Mouse (Mus musculus) monocyte, adult 5-6 weeks (primary cell): Measurements from ENCODE around the gene Itpka. TPM values are rescaled to one million over a fixed set of nuclear protein-coding genes. Genes with fewer than 3 reads are reported as not detected.
A peak's percentile ranks its signal among the peaks of the same experiment; 100 is the strongest.
"Not testable (repeated sequence)": the region's sequence is repeated elsewhere in the genome, so short reads cannot be mapped to it uniquely, and the experiment has no call there.

Experiments
- ATAC-seq: fragments of 153-309, 156-312 bp; replicated peaks from 2 replicates; pipeline ENCODE4 v1.8.0; 2017; ENCODE audit warnings: mild to moderate bottlenecking; ENCODE audit not compliant: low TSS enrichment, insufficient number of reproducible peaks, severe bottlenecking, poor library complexity, low FRiP score
- total RNA-seq: library from RNA; stranded (forward); fragments of 200-1000, 200-491, 200-594 nt; gene quantifications from 3 replicates; pipeline ENCODE4 v1.2.3, GENCODE M21; 2017

Itpka gene
- total RNA-seq = 0.32 TPM in 1 of 3 replicates, not detected in the others

- no peak for ATAC-seq
These were observed at the start of gene Itpka for GRCm38 (mm10) chr2:119741581-119742411. Itpka (plus strand) TSS chr2:119742337.

- ATAC-seq = no peak
These were observed 47.3 kb upstream of the Itpka start for GRCm38 (mm10) chr2:119694826-119695225.

GRCm38 (mm10) chr2:119696111-119696510 is 46.0 kb upstream of the Itpka start:
- no peak for ATAC-seq

- ATAC-seq = no peak
These were observed 43.7 kb upstream of the Itpka start for GRCm38 (mm10) chr2:119698472-119698871.

GRCm38 (mm10) chr2:119699962-119700361 is 42.2 kb upstream of the Itpka start:
- ATAC-seq = no peak

GRCm38 (mm10) chr2:119703171-119703570 is 39.0 kb upstream of the Itpka start:
- no peak for ATAC-seq

GRCm38 (mm10) chr2:119707676-119708075 is 34.5 kb upstream of the Itpka start:
- ATAC-seq = no peak

GRCm38 (mm10) chr2:119710011-119710410 is 32.1 kb upstream of the Itpka start:
- no peak for ATAC-seq

GRCm38 (mm10) chr2:119715868-119716267 is 26.3 kb upstream of the Itpka start:
- not testable (repeated sequence) for ATAC-seq

GRCm38 (mm10) chr2:119721070-119721469 is 21.1 kb upstream of the Itpka start:
- ATAC-seq = no peak

GRCm38 (mm10) chr2:119727762-119728416 is 14.2 kb upstream of the Itpka start:
- no peak for ATAC-seq

GRCm38 (mm10) chr2:119730735-119731134 is 11.4 kb upstream of the Itpka start:
- no peak for ATAC-seq

GRCm38 (mm10) chr2:119737124-119737523 is 5.0 kb upstream of the Itpka start:
- no peak for ATAC-seq

- ATAC-seq = 0 out of 2 replicates have a peak, but pooled peaks have one; percentile 24
These were observed 1.6 kb upstream of the Itpka start for GRCm38 (mm10) chr2:119740567-119740966.

GRCm38 (mm10) chr2:119742461-119743175 is 481 bp downstream of the Itpka start:
- ATAC-seq = no peak

- no peak for ATAC-seq
These were observed 1.2 kb downstream of the Itpka start for GRCm38 (mm10) chr2:119743176-119743807.

GRCm38 (mm10) chr2:119743808-119744162 is 1.6 kb downstream of the Itpka start:
- ATAC-seq = no peak

GRCm38 (mm10) chr2:119744163-119745111 is 2.3 kb downstream of the Itpka start:
- no peak for ATAC-seq
